Mouse (Mus musculus): Measurements from ENCODE around the gene Il12rb1. TPM values are rescaled to one million over a fixed set of nuclear protein-coding genes. Genes with fewer than 3 reads are reported as not detected.

Gene Il12rb1
- polyA plus RNA-seq, 1 experiment = 5.4 TPM

- Histone ChIP-seq H3K27ac (ENCODE audit: insufficient read depth, low read depth, low read length) (no peak overlapping the region), H3K4me3 (ENCODE audit: low read depth, low read length) (no peak overlapping the region), H3K4me1 (ENCODE audit: control insufficient read depth, insufficient read depth, insufficient read length, low read length) (peaks cover 24% of the 10 kb centered on the region), H3K27me3 (ENCODE audit: control insufficient read depth, insufficient read depth, low read length) (no peaks in the 10 kb centered on the region), H3K36me3 (ENCODE audit: control insufficient read depth, insufficient read depth, low read length) (peaks cover 54% of the 10 kb centered on the region)
- 94% methylated on average over 25 of the region's 25 CpGs for WGBS
- no peak for TF ChIP-seq CTCF (IDR thresholded peaks at IDR 0.05; ENCODE audit: extremely low read depth, insufficient read length, insufficient replicate concordance, low read depth, low read length)
- TF ChIP-seq POLR2A (IDR thresholded peaks at IDR 0.05; ENCODE audit: low read depth, low read length) = no peak
These were observed 21.8 kb upstream of the Il12rb1 start for GRCm38 (mm10) chr8:70786291-70787050.

GRCm38 (mm10) chr8:70787051-70787445 lies 21.2 kb upstream of the Il12rb1 start:
- 82% methylated on average over 3 of the region's 3 CpGs for WGBS
- peak overlapping the region; percentile 75; the same call in 1 of the 2 replicates for H3K4me3 ChIP-seq (ENCODE audit: low read depth, low read length)
- peaks cover 29% of the 10 kb centered on the region for H3K4me1 ChIP-seq (ENCODE audit: control insufficient read depth, insufficient read depth, insufficient read length, low read length)
- peaks cover 48% of the 10 kb centered on the region for H3K36me3 ChIP-seq (ENCODE audit: control insufficient read depth, insufficient read depth, low read length)
- TF ChIP-seq POLR2A (IDR thresholded peaks at IDR 0.05; ENCODE audit: low read depth, low read length) (no peak), CTCF (IDR thresholded peaks at IDR 0.05; ENCODE audit: extremely low read depth, insufficient read length, insufficient replicate concordance, low read depth, low read length) (no peak)
- no peak overlapping the region for H3K27ac ChIP-seq (ENCODE audit: insufficient read depth, low read depth, low read length)
- H3K27me3 ChIP-seq (ENCODE audit: control insufficient read depth, insufficient read depth, low read length) = no peaks in the 10 kb centered on the region

GRCm38 (mm10) chr8:70787941-70788667 lies 20.1 kb upstream of the Il12rb1 start:
- WGBS = 51% methylated on average over 30 of the region's 30 CpGs
- 0 out of 2 replicates have a peak overlapping the region, but pooled peaks have one; percentile 9 for H3K27ac ChIP-seq (ENCODE audit: insufficient read depth, low read depth, low read length)
- no peaks in the 10 kb centered on the region for H3K27me3 ChIP-seq (ENCODE audit: control insufficient read depth, insufficient read depth, low read length)
- H3K4me3 ChIP-seq (ENCODE audit: low read depth, low read length) = peak overlapping the region; percentile 75
- TF ChIP-seq POLR2A (IDR thresholded peaks at IDR 0.05; ENCODE audit: low read depth, low read length) (no peak), CTCF (IDR thresholded peaks at IDR 0.05; ENCODE audit: extremely low read depth, insufficient read length, insufficient replicate concordance, low read depth, low read length) (no peak)
- peaks cover 46% of the 10 kb centered on the region for H3K36me3 ChIP-seq (ENCODE audit: control insufficient read depth, insufficient read depth, low read length)
- H3K4me1 ChIP-seq (ENCODE audit: control insufficient read depth, insufficient read depth, insufficient read length, low read length) = peaks cover 37% of the 10 kb centered on the region

GRCm38 (mm10) chr8:70789046-70789445 lies 19.2 kb upstream of the Il12rb1 start:
- peaks cover 40% of the 10 kb centered on the region for H3K4me1 ChIP-seq (ENCODE audit: control insufficient read depth, insufficient read depth, insufficient read length, low read length)
- WGBS = 91% methylated on average over 10 of the region's 10 CpGs

GRCm38 (mm10) chr8:70790846-70791245 lies 17.4 kb upstream of the Il12rb1 start:
- Histone ChIP-seq H3K27me3 (ENCODE audit: control insufficient read depth, insufficient read depth, low read length) (no peaks in the 10 kb centered on the region), H3K36me3 (ENCODE audit: control insufficient read depth, insufficient read depth, low read length) (peaks cover 23% of the 10 kb centered on the region), H3K4me3 (ENCODE audit: low read depth, low read length) (peak overlapping the region; percentile 70), H3K4me1 (ENCODE audit: control insufficient read depth, insufficient read depth, insufficient read length, low read length) (peaks cover 41% of the 10 kb centered on the region), H3K27ac (ENCODE audit: insufficient read depth, low read depth, low read length) (no peak overlapping the region)
- 58% methylated on average over 8 of the region's 8 CpGs for WGBS
- no peak for TF ChIP-seq POLR2A (IDR thresholded peaks at IDR 0.05; ENCODE audit: low read depth, low read length)
- no peak for TF ChIP-seq CTCF (IDR thresholded peaks at IDR 0.05; ENCODE audit: extremely low read depth, insufficient read length, insufficient replicate concordance, low read depth, low read length)

More at GRCm38 (mm10) chr8:70789046-70789445, 19.2 kb upstream of the Il12rb1 start:
- Histone ChIP-seq H3K36me3 (ENCODE audit: control insufficient read depth, insufficient read depth, low read length) (peaks cover 37% of the 10 kb centered on the region), H3K27me3 (ENCODE audit: control insufficient read depth, insufficient read depth, low read length) (no peaks in the 10 kb centered on the region), H3K4me3 (ENCODE audit: low read depth, low read length) (no peak overlapping the region), H3K27ac (ENCODE audit: insufficient read depth, low read depth, low read length) (no peak overlapping the region)
- TF ChIP-seq CTCF (IDR thresholded peaks at IDR 0.05; ENCODE audit: extremely low read depth, insufficient read length, insufficient replicate concordance, low read depth, low read length) = no peak
- no peak for TF ChIP-seq POLR2A (IDR thresholded peaks at IDR 0.05; ENCODE audit: low read depth, low read length)

GRCm38 (mm10) chr8:70791294-70791701 lies 17.0 kb upstream of the Il12rb1 start:
- H3K4me1 ChIP-seq (ENCODE audit: control insufficient read depth, insufficient read depth, insufficient read length, low read length) = peaks cover 40% of the 10 kb centered on the region
- WGBS = 34% methylated on average over 7 of the region's 7 CpGs

More at GRCm38 (mm10) chr8:70791294-70791701, 17.0 kb upstream of the Il12rb1 start:
- peak overlapping the region; percentile 14; the same call in 1 of the 2 replicates for H3K27ac ChIP-seq (ENCODE audit: insufficient read depth, low read depth, low read length)
- H3K4me3 ChIP-seq (ENCODE audit: low read depth, low read length) = peak overlapping the region; percentile 70
- peaks cover 18% of the 10 kb centered on the region for H3K36me3 ChIP-seq (ENCODE audit: control insufficient read depth, insufficient read depth, low read length)
- no peaks in the 10 kb centered on the region for H3K27me3 ChIP-seq (ENCODE audit: control insufficient read depth, insufficient read depth, low read length)
- TF ChIP-seq CTCF (IDR thresholded peaks at IDR 0.05; ENCODE audit: extremely low read depth, insufficient read length, insufficient replicate concordance, low read depth, low read length) (no peak), POLR2A (IDR thresholded peaks at IDR 0.05; ENCODE audit: low read depth, low read length) (no peak)

Data from small intestine, adult 2 months (tissue).